Mouse (Mus musculus): ENCODE data around the gene Klhl29.

GRCm38 (mm10) chr12:5107795-5108194 is 267.7 kb downstream of the Klhl29 start:
- no peak for TF ChIP-seq CTCF (conservative IDR thresholded peaks at IDR 0.05; ENCODE audit: low read length)
- TF ChIP-seq NANOG (IDR thresholded peaks at IDR 0.05; ENCODE audit: borderline replicate concordance, low read length) = no peak
- no peak for TF ChIP-seq POU5F1 (IDR thresholded peaks at IDR 0.05; ENCODE audit: borderline replicate concordance, low read length)

Data from E14TG2a.4 (cell line).